Mouse (Mus musculus) heart, embryonic 12.5 days (tissue): ENCODE data around the gene Sh3pxd2a. TPM values are rescaled to one million over a fixed set of nuclear protein-coding genes. Genes with fewer than 3 reads are reported as not detected.
A peak's percentile ranks its signal among the peaks of the same experiment; 100 is the strongest.

Experiments
- ATAC-seq: fragments of 200-750 bp; cut with Nextera tagmentation; 2 replicates; pipeline ENCODE4 v1.8.0; 2017; ENCODE audit warnings: moderate TSS enrichment, moderate library complexity; ENCODE audit not compliant: insufficient number of reproducible peaks, low FRiP score
- H3K27ac ChIP-seq: fragments of 300-500 bp; sonication (generic); 2 replicates; pipeline ENCODE4 v1.5.1; 2016; ENCODE audit warnings: mild to moderate bottlenecking, moderate library complexity; ENCODE audit not compliant: poor library complexity, severe bottlenecking
- H3K27me3 ChIP-seq: fragments of 300-500 bp; sonication (generic); replicated peaks from 2 replicates; pipeline ENCODE4 v1.6.1; 2016; ENCODE audit warnings: mild to moderate bottlenecking, moderate library complexity
- H3K36me3 ChIP-seq: fragments of 300-500 bp; sonication (generic); 2 replicates; pipeline ENCODE4 v1.6.1; 2016; ENCODE audit warnings: mild to moderate bottlenecking, moderate library complexity
- H3K4me1 ChIP-seq: fragments of 300-500 bp; sonication (generic); replicated peaks from 2 replicates; pipeline ENCODE4 v1.6.1; 2016; ENCODE audit warnings: mild to moderate bottlenecking
- H3K4me2 ChIP-seq: fragments of 300-500 bp; sonication (generic); 2 replicates; pipeline ENCODE4 v1.6.1; 2016; ENCODE audit warnings: mild to moderate bottlenecking, moderate library complexity
- H3K4me3 ChIP-seq: fragments of 300-500 bp; sonication (generic); 2 replicates; pipeline ENCODE4 v1.5.1; 2016; ENCODE audit warnings: mild to moderate bottlenecking
- H3K9ac ChIP-seq: fragments of 300-500 bp; sonication (generic); 2 replicates; pipeline ENCODE4 v1.6.1; 2016; ENCODE audit warnings: mild to moderate bottlenecking, moderate library complexity
- H3K9me3 ChIP-seq: fragments of 300-500 bp; sonication (generic); replicated peaks from 2 replicates; pipeline ENCODE4 v1.6.1; 2016; ENCODE audit warnings: mild to moderate bottlenecking, moderate library complexity
- WGBS: fragments of 180-500 bp; shearing (Covaris S2); methylation state at CpG from one replicate; pipeline ENCODE4 v1.1.7; 2016; 5-methylcytosine and 5-hydroxymethylcytosine counted together
- polyA plus RNA-seq: library from polyadenylated mRNA; unstranded; fragments of >200 nt; fragmentation: Nextera tagmentation; extraction: Ambion mirVana; gene quantifications from 2 replicates; pipeline ENCODE4 v1.2.1, GENCODE M21; 2016

Gene Sh3pxd2a
- polyA plus RNA-seq, 1 experiment from 2014 or later, result 6.2 TPM

GRCm38 (mm10) chr19:47319061-47319460 is 145.1 kb downstream of the Sh3pxd2a start:
- Histone ChIP-seq H3K4me3 (no peak overlapping the region), H3K36me3 (no peaks in the 10 kb centered on the region), H3K4me1 (peaks cover 81% of the 10 kb centered on the region), H3K27me3 (no peaks in the 10 kb centered on the region), H3K9me3 (no peaks in the 10 kb centered on the region), H3K9ac (peak overlapping the region; percentile 16; the same call in 1 of the 2 replicates), H3K4me2 (peak overlapping the region; percentile 48), H3K27ac (peak overlapping the region; percentile 69; the same call in 1 of the 2 replicates)
- WGBS, result 84% methylated on average over 8 of the region's 8 CpGs
- no peak for ATAC-seq

GRCm38 (mm10) chr19:47317063-47317938 is 146.9 kb downstream of the Sh3pxd2a start:
- H3K9me3 ChIP-seq, result no peaks in the 10 kb centered on the region
- H3K9ac ChIP-seq, result peak overlapping the region; percentile 42; the same call in 1 of the 2 replicates
- no peak for ATAC-seq
- H3K36me3 ChIP-seq, result peaks cover 5% of the 10 kb centered on the region
- H3K27ac ChIP-seq, result peak overlapping the region; percentile 74
- H3K4me2 ChIP-seq, result peak overlapping the region; percentile 10
- 51% methylated on average over 15 of the region's 15 CpGs for WGBS
- no peak overlapping the region for H3K4me3 ChIP-seq
- no peaks in the 10 kb centered on the region for H3K27me3 ChIP-seq
- H3K4me1 ChIP-seq, result peaks cover 93% of the 10 kb centered on the region

GRCm38 (mm10) chr19:47316288-47317062 is 147.7 kb downstream of the Sh3pxd2a start:
- Histone ChIP-seq H3K9ac (peak overlapping the region; percentile 7; the same call in 1 of the 2 replicates), H3K9me3 (no peaks in the 10 kb centered on the region), H3K4me3 (no peak overlapping the region), H3K4me1 (peaks cover 96% of the 10 kb centered on the region), H3K4me2 (no peak overlapping the region), H3K27me3 (no peaks in the 10 kb centered on the region), H3K36me3 (peaks cover 12% of the 10 kb centered on the region), H3K27ac (peak overlapping the region; percentile 74)
- 71% methylated on average over 19 of the region's 19 CpGs for WGBS
- ATAC-seq, result no peak

- H3K4me2 ChIP-seq, result no peak overlapping the region
- no peaks in the 10 kb centered on the region for H3K27me3 ChIP-seq
- 15% methylated on average over 1 of the region's 1 CpGs for WGBS
- no peak overlapping the region for H3K4me3 ChIP-seq
- H3K36me3 ChIP-seq, result peaks cover 12% of the 10 kb centered on the region
- H3K9ac ChIP-seq, result no peak overlapping the region
- no peaks in the 10 kb centered on the region for H3K9me3 ChIP-seq
- peaks cover 96% of the 10 kb centered on the region for H3K4me1 ChIP-seq
- no peak for ATAC-seq
- peak overlapping the region; percentile 74; the same call in 1 of the 2 replicates for H3K27ac ChIP-seq
Measured at GRCm38 (mm10) chr19:47315917-47316265, 148.3 kb downstream of the Sh3pxd2a start.

GRCm38 (mm10) chr19:47315091-47315916 is 148.9 kb downstream of the Sh3pxd2a start:
- peaks cover 91% of the 10 kb centered on the region for H3K4me1 ChIP-seq
- peak overlapping the region; percentile 72 for H3K9ac ChIP-seq
- peaks cover 16% of the 10 kb centered on the region for H3K36me3 ChIP-seq
- peak overlapping the region; percentile 98 for H3K27ac ChIP-seq
- peak overlapping the region; percentile 55 for H3K4me3 ChIP-seq
- no peak for ATAC-seq
- peak overlapping the region; percentile 81 for H3K4me2 ChIP-seq
- no peaks in the 10 kb centered on the region for H3K27me3 ChIP-seq
- no peaks in the 10 kb centered on the region for H3K9me3 ChIP-seq
- WGBS, result 46% methylated on average over 14 of the region's 14 CpGs

- ATAC-seq, result peak; percentile 77
- 3% methylated on average over 49 of the region's 49 CpGs for WGBS
- Histone ChIP-seq H3K9me3 (no peaks in the 10 kb centered on the region), H3K36me3 (peaks cover 25% of the 10 kb centered on the region), H3K4me2 (peak overlapping the region; percentile 81), H3K9ac (peak overlapping the region; percentile 82), H3K27ac (peak overlapping the region; percentile 98), H3K27me3 (no peaks in the 10 kb centered on the region), H3K4me1 (peaks cover 90% of the 10 kb centered on the region), H3K4me3 (peak overlapping the region; percentile 55)
Measured at GRCm38 (mm10) chr19:47314076-47314941, 149.9 kb downstream of the Sh3pxd2a start.

GRCm38 (mm10) chr19:47313387-47314075 is 150.7 kb downstream of the Sh3pxd2a start:
- H3K4me1 ChIP-seq, result peaks cover 84% of the 10 kb centered on the region
- no peaks in the 10 kb centered on the region for H3K27me3 ChIP-seq
- WGBS, result 9% methylated on average over 11 of the region's 11 CpGs
- peak overlapping the region; percentile 82 for H3K9ac ChIP-seq
- peak overlapping the region; percentile 98 for H3K27ac ChIP-seq
- H3K9me3 ChIP-seq, result no peaks in the 10 kb centered on the region
- peak; percentile 46; the same call in 1 of the 2 replicates for ATAC-seq
- peak overlapping the region; percentile 55 for H3K4me3 ChIP-seq
- H3K36me3 ChIP-seq, result peaks cover 31% of the 10 kb centered on the region
- peak overlapping the region; percentile 81 for H3K4me2 ChIP-seq

GRCm38 (mm10) chr19:47311162-47311561 is 153.0 kb downstream of the Sh3pxd2a start:
- no peak overlapping the region for H3K4me3 ChIP-seq
- 69% methylated on average over 4 of the region's 4 CpGs for WGBS
- H3K9me3 ChIP-seq, result no peaks in the 10 kb centered on the region
- ATAC-seq, result no peak
- H3K9ac ChIP-seq, result no peak overlapping the region
- H3K4me2 ChIP-seq, result no peak overlapping the region
- peaks cover 44% of the 10 kb centered on the region for H3K36me3 ChIP-seq
- H3K27ac ChIP-seq, result peak overlapping the region; percentile 29; the same call in 1 of the 2 replicates
- peaks cover 60% of the 10 kb centered on the region for H3K4me1 ChIP-seq
- no peaks in the 10 kb centered on the region for H3K27me3 ChIP-seq

- Histone ChIP-seq H3K4me2 (no peak overlapping the region), H3K27ac (no peak overlapping the region)
- 79% methylated on average over 12 of the region's 12 CpGs for WGBS
Measured at GRCm38 (mm10) chr19:47309824-47310223, 154.4 kb downstream of the Sh3pxd2a start.

More at GRCm38 (mm10) chr19:47309824-47310223, 154.4 kb downstream of the Sh3pxd2a start:
- Histone ChIP-seq H3K4me3 (no peak overlapping the region), H3K9ac (no peak overlapping the region), H3K36me3 (peaks cover 57% of the 10 kb centered on the region), H3K4me1 (peaks cover 47% of the 10 kb centered on the region), H3K27me3 (no peaks in the 10 kb centered on the region), H3K9me3 (no peaks in the 10 kb centered on the region)
- ATAC-seq, result no peak
